Mouse (Mus musculus) activated CD4-positive, CD25-positive, alpha-beta regulatory T cell (primary cell): Measurements from ENCODE around the gene Inhbe. TPM values are rescaled to one million over a fixed set of nuclear protein-coding genes. Genes with fewer than 3 reads are reported as not detected.

Source experiments
- polyA plus RNA-seq, 2 experiments: library from polyadenylated mRNA; unstranded; fragments of 100-300 nt; shearing (Covaris generic); gene quantifications; one replicate each; pipeline ENCODE4 v1.2.1; 2017

Gene Inhbe
- polyA plus RNA-seq = not detected

GRCm38 (mm10) chr10:127353909-127354895 is at the start of gene Inhbe:
Gene Inhbe (minus strand): TSS chr10:127354411.

GRCm38 (mm10) chr10:127380251-127380691 is 26.1 kb upstream of the Inhbe start, which contains the start of gene R3hdm2:
Gene R3hdm2 (plus strand): TSS chr10:127380327.

GRCm38 (mm10) chr10:127369834-127370820 is 15.9 kb upstream of the Inhbe start, which contains the start of gene Inhbc:
Gene Inhbc (minus strand): TSS chr10:127370431.

GRCm38 (mm10) chr10:127341891-127342639 is 12.1 kb downstream of the Inhbe start, which contains the start of gene Gli1:
Gene Gli1 (minus strand): TSS chr10:127341974.

GRCm38 (mm10) chr10:127321621-127322020 is 32.6 kb downstream of the Inhbe start, which contains the start of gene Arhgap9:
Gene Arhgap9 (plus strand): TSS chr10:127321964.

GRCm38 (mm10) chr10:127311476-127312355 is 42.5 kb downstream of the Inhbe start, which contains the start of gene Mars:
Gene Mars (minus strand): TSS chr10:127311786.

Other genes starting within 250 kb of the Inhbe start
- gene Os9, start 233.3 kb downstream of the Inhbe start, polyA plus RNA-seq = 100 to 1,000 TPM in 1 of 2 experiments, 10 to 100 TPM in 1; 79.4 to 157 TPM
- gene B4galnt1, start 189.2 kb downstream of the Inhbe start, polyA plus RNA-seq = 100 to 1,000 TPM; 428 to 622 TPM
- gene Slc26a10, start 173.8 kb downstream of the Inhbe start, polyA plus RNA-seq = 1 to 10 TPM; 3.8 to 5.6 TPM
- gene Arhgef25, start 164.3 kb downstream of the Inhbe start, polyA plus RNA-seq = under 1 TPM; 0.39 to 0.73 TPM
- gene Dtx3, start 158.7 kb downstream of the Inhbe start, polyA plus RNA-seq = 100 to 1,000 TPM in 1 of 2 experiments, 10 to 100 TPM in 1; 75.0 to 110 TPM
- 10 to 100 TPM; 25.1 to 33.8 TPM for gene Pip4k2c, start 142.8 kb downstream of the Inhbe start, polyA plus RNA-seq
- gene Kif5a, start 91.1 kb downstream of the Inhbe start, polyA plus RNA-seq = under 1 TPM; 0.24 to 0.41 TPM
- 100 to 1,000 TPM; 105 to 114 TPM for gene Dctn2, start 88.0 kb downstream of the Inhbe start, polyA plus RNA-seq
- gene Mbd6, start 65.4 kb downstream of the Inhbe start, polyA plus RNA-seq = 10 to 100 TPM; 11.3 to 15.3 TPM
- 10 to 100 TPM; 57.3 to 63.3 TPM for gene Mars, start 42.6 kb downstream of the Inhbe start, polyA plus RNA-seq
- gene Arhgap9, start 32.4 kb downstream of the Inhbe start, polyA plus RNA-seq = 100 to 1,000 TPM; 362 to 364 TPM
- 1 to 10 TPM in 1 of 2 experiments, under 1 TPM in 1; 0.57 to 1.0 TPM for gene Gli1, start 12.4 kb downstream of the Inhbe start, polyA plus RNA-seq
- gene Inhbc, start 16.0 kb upstream of the Inhbe start, polyA plus RNA-seq = not detected
- gene R3hdm2, start 25.9 kb upstream of the Inhbe start, polyA plus RNA-seq = 10 to 100 TPM; 30.9 to 32.7 TPM
- under 1 TPM in 1 of 2 experiments, not detected in 1; 0.11 TPM for gene Stac3, start 147.3 kb upstream of the Inhbe start, polyA plus RNA-seq
- gene Ndufa4l2, start 160.6 kb upstream of the Inhbe start, polyA plus RNA-seq = under 1 TPM in 1 of 2 experiments, not detected in 1; 0.41 TPM
- gene Shmt2, start 168.0 kb upstream of the Inhbe start, polyA plus RNA-seq = 10 to 100 TPM; 62.8 to 70.2 TPM
- gene Nxph4, start 180.1 kb upstream of the Inhbe start, polyA plus RNA-seq = not detected